8 mouse cellular contexts compared by ENCODE assay signal in the genomic region with DNA sequence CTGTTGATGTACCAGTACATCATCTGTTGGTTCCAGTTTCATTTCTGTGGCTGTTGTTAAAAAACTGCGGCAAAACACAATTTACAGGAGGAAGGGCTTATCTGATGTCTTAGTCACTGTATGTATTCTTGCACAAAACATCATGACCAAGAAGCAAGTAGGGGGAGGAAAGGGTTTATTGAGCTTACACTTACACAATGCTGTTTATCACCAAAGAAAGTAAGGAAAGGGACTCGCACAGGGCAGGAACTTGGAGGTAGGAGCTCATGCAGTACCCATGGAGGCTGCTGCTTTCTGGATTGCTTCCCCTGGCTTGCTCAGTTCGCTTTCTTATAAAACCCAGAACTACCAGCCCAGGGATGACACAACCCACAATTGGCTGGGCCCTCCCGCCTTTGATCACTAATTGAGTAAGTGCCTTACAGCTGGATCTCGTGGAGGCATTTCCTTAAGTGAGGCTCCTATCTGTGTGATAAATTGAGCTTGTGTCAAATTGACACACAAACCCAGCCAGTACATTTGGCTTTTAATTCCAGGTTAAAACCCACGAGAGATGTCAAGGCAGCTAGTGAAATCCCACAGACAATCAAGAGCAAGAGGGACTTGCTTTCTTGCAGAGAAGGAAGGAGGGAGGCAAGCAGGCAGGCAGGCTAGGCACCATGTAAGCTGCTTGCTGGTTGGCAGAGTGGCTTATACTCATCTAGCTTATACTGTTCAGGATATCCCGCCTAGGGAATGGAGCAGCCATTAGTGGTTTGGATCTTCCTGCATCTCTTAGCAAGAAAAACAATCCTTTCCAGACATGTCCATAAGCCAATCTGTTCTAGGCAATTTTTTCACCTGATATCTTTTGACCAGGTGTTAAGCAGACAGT. TPM values are rescaled to one million over a fixed set of nuclear protein-coding genes. Genes with fewer than 3 reads are reported as not detected.
A peak's percentile ranks its signal among the peaks of the same experiment; 100 is the strongest.
DNase-seq lines count a peak whose midpoint lies in the region; ATAC-seq and TF ChIP-seq lines count a peak whose summit lies in the region.

No protein-coding gene starts in this region.

- peaks cover 43% of the 10 kb centered on the region for H3K36me3 ChIP-seq in forebrain, embryonic 10.5 days (replicated peaks)
- peaks cover 27% of the 10 kb centered on the region for H3K36me3 ChIP-seq in liver, embryonic 13.5 days

- H3K9me3 ChIP-seq in forebrain, embryonic 10.5 days = no peaks in the 10 kb centered on the region
- H3K9me3 ChIP-seq in liver, embryonic 13.5 days (replicated peaks) = no peaks in the 10 kb centered on the region

- intact Hi-C loops in gastrocnemius, adult 2 months (cut with DNase I) = loop anchor here (5.0 kb wide), 1 partner anchor 203 kb away; a partner anchor contains a TSS

- 75% methylated on average over 7 of the region's 7 CpGs for WGBS in forebrain, embryonic 10.5 days
- WGBS in liver, embryonic 13.5 days (ENCODE audit: insufficient replicate concordance) = 37% methylated on average over 7 of the region's 7 CpGs

- peak overlapping the region; percentile 79 for H3K4me3 ChIP-seq in gastrocnemius, adult 2 months
- peak overlapping the region; percentile 88 for H3K4me3 ChIP-seq in forebrain, embryonic 10.5 days
- peak overlapping the region; percentile 77 for H3K4me3 ChIP-seq in liver, embryonic 13.5 days (replicated peaks)

- H3K4me1 ChIP-seq in forebrain, embryonic 10.5 days = peaks cover 13% of the 10 kb centered on the region
- H3K4me1 ChIP-seq in liver, embryonic 13.5 days (replicated peaks) = peaks cover 24% of the 10 kb centered on the region

- TF ChIP-seq CTCF in gastrocnemius, adult 2 months (IDR thresholded peaks at IDR 0.05) = no peak

- ATAC-seq in liver, embryonic 13.5 days (ENCODE audit: low read depth) = no peak

- 0 out of 2 replicates have a peak overlapping the region, but pooled peaks have one; percentile 13 for H3K27ac ChIP-seq in gastrocnemius, adult 2 months
- peak overlapping the region; percentile 97 for H3K27ac ChIP-seq in forebrain, embryonic 10.5 days
- H3K27ac ChIP-seq in liver, embryonic 13.5 days = peak overlapping the region; percentile 54

- DNase-seq in gastrocnemius, adult 2 months = no peak
- no peak for DNase-seq in gastrocnemius, postnatal 25 days
- DNase-seq in CD4-positive, CD25-positive, alpha-beta regulatory T cell, adult 2 months (ENCODE audit: low read depth, low spot score) = peak; percentile 32
- DNase-seq in forebrain, embryonic 10.5 days (ENCODE audit: extremely low spot score, low spot score) = no peak
- DNase-seq in liver, embryonic 13.5 days = no peak
- no peak for DNase-seq in ovary, adult 18-20 months (ENCODE audit: low spot score)
- DNase-seq in ovary, postnatal 10 days (ENCODE audit: low spot score) = no peak
- DNase-seq in urinary bladder, postnatal 10 days (ENCODE audit: low spot score) = no peak

- H3K4me2 ChIP-seq in liver, embryonic 13.5 days = peak overlapping the region; percentile 73

- no peaks in the 10 kb centered on the region for H3K27me3 ChIP-seq in forebrain, embryonic 10.5 days (ENCODE audit: poor library complexity, severe bottlenecking)
- no peaks in the 10 kb centered on the region for H3K27me3 ChIP-seq in liver, embryonic 13.5 days

- H3K9ac ChIP-seq in liver, embryonic 13.5 days = peak overlapping the region; percentile 89

RNA-seq across cellular contexts. Expression of a gene that starts 1.6 kb away (rescaled TPM):
- 10 to 100 TPM; 46.5 to 52.7 TPM for total RNA-seq in gastrocnemius, adult 2 months (2021)
- 10 to 100 TPM; 38.1 to 43.6 TPM for total RNA-seq in gastrocnemius, postnatal 25 days (2021)
- polyA plus RNA-seq in forebrain, embryonic 10.5 days (2016; fragmentation: Nextera tagmentation; extraction: Ambion mirVana) = 167 and 169 TPM in 2 replicates
- polyA plus RNA-seq in liver, embryonic 13.5 days (2015; fragmentation: Nextera tagmentation; extraction: Ambion mirVana) = 68.7 and 78.4 TPM in 2 replicates

RNA-seq across cellular contexts. Expression of a gene that starts 24.0 kb away (rescaled TPM):
- total RNA-seq in gastrocnemius, adult 2 months (2021) = not detected
- not detected for total RNA-seq in gastrocnemius, postnatal 25 days (2021)
- not detected in 2 replicates for polyA plus RNA-seq in forebrain, embryonic 10.5 days (2016; fragmentation: Nextera tagmentation; extraction: Ambion mirVana)
- polyA plus RNA-seq in liver, embryonic 13.5 days (2015; fragmentation: Nextera tagmentation; extraction: Ambion mirVana) = not detected in 2 replicates

RNA-seq across cellular contexts. Expression of a gene that starts 26.7 kb away (rescaled TPM):
- 1 to 10 TPM; 6.4 to 8.3 TPM for total RNA-seq in gastrocnemius, adult 2 months (2021)
- 1 to 10 TPM; 4.2 to 5.1 TPM for total RNA-seq in gastrocnemius, postnatal 25 days (2021)
- polyA plus RNA-seq in forebrain, embryonic 10.5 days (2016; fragmentation: Nextera tagmentation; extraction: Ambion mirVana) = 63.1 and 71.7 TPM in 2 replicates
- 20.6 and 24.9 TPM in 2 replicates for polyA plus RNA-seq in liver, embryonic 13.5 days (2015; fragmentation: Nextera tagmentation; extraction: Ambion mirVana)

RNA-seq across cellular contexts. Expression of a gene that starts 26.8 kb away (rescaled TPM):
- 100 to 1,000 TPM; 141 to 180 TPM for total RNA-seq in gastrocnemius, adult 2 months (2021)
- 100 to 1,000 TPM; 135 to 140 TPM for total RNA-seq in gastrocnemius, postnatal 25 days (2021)
- 319 and 328 TPM in 2 replicates for polyA plus RNA-seq in forebrain, embryonic 10.5 days (2016; fragmentation: Nextera tagmentation; extraction: Ambion mirVana)
- polyA plus RNA-seq in liver, embryonic 13.5 days (2015; fragmentation: Nextera tagmentation; extraction: Ambion mirVana) = 228 and 232 TPM in 2 replicates

RNA-seq across cellular contexts. Expression of a gene that starts 43.6 kb away (rescaled TPM):
- total RNA-seq in gastrocnemius, adult 2 months (2021) = not detected
- not detected for total RNA-seq in gastrocnemius, postnatal 25 days (2021)
- not detected in 2 replicates for polyA plus RNA-seq in forebrain, embryonic 10.5 days (2016; fragmentation: Nextera tagmentation; extraction: Ambion mirVana)
- not detected in 2 replicates for polyA plus RNA-seq in liver, embryonic 13.5 days (2015; fragmentation: Nextera tagmentation; extraction: Ambion mirVana)

Comparison
In these comparisons a context has a peak if more than half of its experiments do, and no peak if none do; other contexts are left out.
1. H3K27ac ChIP-seq: peak in every context shown above with its lines; median percentile 97 in forebrain, embryonic 10.5 days; 54 in liver, embryonic 13.5 days; 13 in gastrocnemius, adult 2 months.